Mouse (Mus musculus) megakaryocyte, embryonic 14.5 days (primary cell): ENCODE measurements at regions not wholly inside any gene's neighbourhood (a gene's known extent, or its start where the extent isn't known, plus 50 kb on each side); places are given as distances from the start of the nearest gene placed in this dataset.

ENCODE experiments used
- FLI1 ChIP-seq: IDR thresholded peaks from 2 replicates; pipeline ENCODE4 v1.6.1; 2012; ENCODE audit warnings: low read length, inconsistent platforms, mixed read lengths
- GATA1 ChIP-seq: IDR thresholded peaks from 3 replicates; pipeline ENCODE4 v1.6.1; 2012; ENCODE audit warnings: mixed read lengths, low read length, inconsistent platforms, borderline replicate concordance

DNA sequence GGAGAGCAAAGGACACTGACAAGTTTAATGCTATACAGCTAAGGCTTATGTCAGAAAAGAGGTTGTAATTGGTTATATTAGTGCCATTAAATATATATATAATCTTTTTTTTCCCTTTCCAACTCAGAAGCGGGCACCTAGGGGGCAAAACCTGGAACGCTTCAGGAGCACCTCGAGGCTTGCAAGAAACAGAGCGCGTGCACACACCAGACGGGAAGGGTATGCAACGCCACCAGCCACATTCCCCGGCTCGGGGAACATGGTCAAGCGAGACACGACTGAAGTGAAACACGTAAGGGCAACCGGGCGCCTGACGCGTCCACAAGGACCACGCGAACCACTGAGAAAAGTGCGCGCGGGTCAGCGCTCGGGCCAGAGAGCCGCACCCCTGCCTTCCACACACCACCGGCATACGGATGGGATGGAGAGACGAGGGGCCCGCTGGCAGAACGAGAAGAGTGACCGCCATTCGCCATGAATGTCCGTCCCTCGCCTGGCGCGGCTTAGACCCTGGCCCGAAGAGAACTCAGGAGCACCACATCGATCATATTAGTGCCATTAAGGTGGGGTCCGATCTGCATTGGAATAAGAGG is 60.0 kb upstream of the Crhr1 start:
- TF ChIP-seq GATA1, result no peak
- TF ChIP-seq FLI1, result no peak
